Mouse (Mus musculus): ENCODE measurements around the gene Rplp2. TPM values are rescaled to one million over a fixed set of nuclear protein-coding genes. Genes with fewer than 3 reads are reported as not detected.

Gene Rplp2
- 916 and 984 TPM in 2 replicates for polyA plus RNA-seq (2015; fragmentation: Nextera tagmentation; extraction: Ambion mirVana)

DNA sequence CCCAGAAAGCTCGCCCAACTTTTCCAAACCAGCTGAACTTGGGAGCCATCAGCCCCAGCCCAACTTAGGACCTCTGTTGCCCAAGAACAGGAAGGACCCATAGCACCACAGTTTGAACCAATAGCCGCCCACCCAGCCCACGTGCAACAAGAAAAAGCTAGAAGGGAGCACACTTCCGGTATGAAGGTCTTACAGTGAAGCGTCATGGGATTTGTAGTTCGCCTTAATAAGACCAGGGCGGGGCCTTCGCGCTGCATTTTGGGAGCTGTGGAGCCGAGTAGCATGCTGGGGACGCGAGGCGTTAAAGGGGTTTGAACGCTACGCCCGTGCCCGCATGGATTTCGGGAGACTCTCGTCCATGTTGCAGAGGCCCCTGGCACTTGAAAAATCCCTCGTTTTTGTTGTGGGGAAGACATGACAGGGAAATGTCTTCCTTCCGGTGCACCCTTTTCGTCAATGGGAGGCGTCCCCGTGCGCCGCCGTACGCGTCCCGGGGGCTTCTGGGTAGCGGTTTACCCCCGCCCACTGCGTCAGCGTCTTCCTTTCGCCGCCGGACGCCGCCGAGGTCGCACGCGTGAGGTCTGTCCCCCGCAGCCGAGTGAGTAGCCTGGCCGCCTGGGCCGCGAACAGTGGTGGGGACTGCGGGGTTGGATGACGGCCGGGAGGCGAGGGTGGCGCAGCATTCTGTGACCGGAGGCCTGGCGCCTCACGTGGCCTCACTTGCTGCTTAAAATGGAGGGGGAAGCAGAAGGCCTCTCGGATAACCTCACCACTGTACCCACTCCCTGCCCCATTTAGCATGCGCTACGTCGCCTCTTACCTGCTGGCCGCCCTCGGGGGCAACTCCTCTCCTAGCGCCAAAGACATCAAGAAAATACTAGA, at the start of gene Rplp2:
Gene Rplp2, plus strand, starts transcription at position 261 of the 882 bp plus-strand sequence.

DNA sequence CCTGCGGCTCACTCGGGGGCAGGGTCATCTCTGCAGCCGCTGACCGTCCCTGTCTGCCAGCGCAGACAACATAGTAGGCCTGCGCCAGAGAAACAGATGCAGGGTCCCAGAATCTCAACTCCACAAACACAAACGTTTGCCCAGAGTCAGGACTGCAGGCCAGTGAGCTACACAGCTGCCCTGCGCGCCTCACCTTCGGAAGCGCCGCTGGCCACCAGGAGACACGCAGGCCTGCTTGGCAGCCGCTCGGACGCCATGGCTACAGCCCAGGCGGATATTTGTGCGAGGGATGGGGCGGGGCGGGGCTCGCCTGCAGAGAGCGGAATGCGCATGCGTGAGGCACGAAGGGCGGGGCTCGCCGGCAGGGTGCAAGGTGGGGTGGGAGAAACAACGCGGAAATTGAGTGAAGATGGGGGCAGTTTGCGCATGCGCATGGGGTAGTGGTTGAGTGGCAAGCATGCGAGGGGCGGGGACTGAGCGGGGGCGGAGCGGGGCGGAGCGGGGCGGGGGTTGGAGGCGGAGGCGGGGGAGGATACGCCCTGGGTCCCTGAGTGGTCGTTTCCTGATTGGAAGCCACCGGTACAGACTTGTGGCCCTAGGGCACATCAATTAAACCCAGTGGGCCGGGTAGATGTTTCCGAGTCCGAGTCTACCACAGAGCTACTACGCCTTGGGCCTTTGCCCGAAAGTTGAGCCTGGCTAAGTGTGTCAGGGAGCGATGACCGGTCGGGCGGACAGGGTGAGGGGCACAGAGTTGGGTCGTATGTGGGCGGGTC, 33.2 kb upstream of the Rplp2 start, which contains the start of gene Gatd1:
Gene Gatd1, minus strand, starts transcription at position 328 of the 776 bp plus-strand sequence.

DNA sequence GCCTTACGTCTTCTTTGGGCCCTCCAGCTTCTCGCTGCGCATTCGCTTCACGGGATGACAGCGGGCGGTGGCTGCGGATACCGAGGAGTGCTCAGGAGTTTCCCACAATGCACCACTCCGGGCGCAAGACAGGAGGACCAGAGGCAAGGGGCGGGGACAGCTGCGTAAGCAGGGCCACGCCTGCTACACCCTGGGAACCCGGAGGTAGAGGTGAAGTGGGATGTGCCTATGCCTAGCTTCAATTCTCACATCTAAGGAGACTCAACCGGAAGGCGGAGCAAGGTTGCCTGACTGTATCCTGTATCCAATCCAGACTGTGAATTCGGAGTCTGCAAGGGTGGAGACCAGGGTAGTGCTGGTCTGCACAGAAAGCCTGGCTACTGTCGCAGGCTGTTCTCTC, 17.9 kb upstream of the Rplp2 start, which contains the start of gene Cend1:
Gene Cend1, minus strand, starts transcription at position 182 of the 400 bp plus-strand sequence.

DNA sequence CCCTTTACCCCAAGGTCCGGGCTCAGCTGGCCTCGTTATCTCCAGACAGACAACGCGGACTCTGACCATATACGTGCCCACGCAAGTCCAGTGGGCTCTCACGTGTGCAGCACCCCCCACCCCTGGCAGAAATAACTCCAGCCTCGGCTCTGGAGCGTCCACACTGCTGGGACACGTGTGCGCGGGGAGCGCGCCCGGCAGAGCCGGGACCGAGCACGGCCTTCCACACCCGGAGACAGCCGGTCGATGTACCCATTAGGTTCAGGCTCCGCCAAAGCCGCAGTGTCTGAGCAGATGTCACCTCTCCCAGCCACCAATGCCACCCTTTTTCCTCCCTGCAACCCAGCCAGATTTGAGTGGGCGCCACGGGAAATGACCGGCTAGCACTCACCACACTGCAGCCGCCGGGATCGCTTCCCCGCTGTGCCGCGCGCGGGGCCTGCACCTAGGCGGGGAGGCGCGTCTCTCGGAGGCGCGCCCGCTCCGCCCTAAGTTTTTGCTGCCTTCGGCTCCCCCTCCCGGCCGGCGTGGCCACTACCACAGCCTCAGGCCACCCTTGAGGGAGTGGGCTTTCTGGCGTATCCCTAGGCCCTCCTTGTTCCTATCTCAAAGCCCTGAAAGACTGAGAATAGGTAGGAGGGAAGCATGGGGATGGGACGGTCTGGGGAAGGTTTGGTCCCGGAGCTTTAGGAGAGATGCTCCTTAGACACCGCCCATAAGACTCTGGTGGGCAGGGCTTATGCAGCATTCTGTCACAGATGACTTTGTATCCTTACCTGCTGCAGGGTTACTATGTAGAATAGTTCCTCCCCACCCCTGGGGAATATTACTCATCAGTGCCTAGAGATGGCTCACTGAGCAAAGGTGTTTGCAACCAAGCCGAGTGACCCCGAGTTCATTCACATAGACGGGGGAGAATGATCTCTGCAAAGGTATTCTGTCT, 9.7 kb upstream of the Rplp2 start, which contains the start of gene Slc25a22:
Gene Slc25a22, minus strand, starts transcription at position 715 of the 943 bp plus-strand sequence.

DNA sequence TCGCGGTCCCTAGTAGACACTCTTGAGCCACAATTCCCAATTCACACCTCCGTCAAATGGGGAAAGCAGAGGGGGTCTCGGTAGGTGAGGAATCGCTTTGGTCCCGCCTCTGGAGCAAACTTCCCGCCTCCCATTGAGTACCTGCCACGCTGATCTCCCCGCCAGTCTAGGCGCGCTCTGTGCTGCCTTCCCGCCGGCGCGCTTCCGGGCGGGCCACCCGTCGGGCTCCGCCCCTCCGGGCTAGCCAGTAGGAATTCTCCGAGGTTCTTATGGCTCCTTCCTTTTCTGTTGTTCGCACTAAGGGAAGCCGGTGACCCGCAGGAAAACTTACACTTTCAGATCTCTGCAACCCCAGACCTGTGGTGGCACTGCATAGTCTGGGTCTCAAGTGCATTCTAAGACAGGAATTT, 3.3 kb upstream of the Rplp2 start, which contains the start of gene Pidd1:
Gene Pidd1, minus strand, starts transcription at position 198 of the 410 bp plus-strand sequence.

DNA sequence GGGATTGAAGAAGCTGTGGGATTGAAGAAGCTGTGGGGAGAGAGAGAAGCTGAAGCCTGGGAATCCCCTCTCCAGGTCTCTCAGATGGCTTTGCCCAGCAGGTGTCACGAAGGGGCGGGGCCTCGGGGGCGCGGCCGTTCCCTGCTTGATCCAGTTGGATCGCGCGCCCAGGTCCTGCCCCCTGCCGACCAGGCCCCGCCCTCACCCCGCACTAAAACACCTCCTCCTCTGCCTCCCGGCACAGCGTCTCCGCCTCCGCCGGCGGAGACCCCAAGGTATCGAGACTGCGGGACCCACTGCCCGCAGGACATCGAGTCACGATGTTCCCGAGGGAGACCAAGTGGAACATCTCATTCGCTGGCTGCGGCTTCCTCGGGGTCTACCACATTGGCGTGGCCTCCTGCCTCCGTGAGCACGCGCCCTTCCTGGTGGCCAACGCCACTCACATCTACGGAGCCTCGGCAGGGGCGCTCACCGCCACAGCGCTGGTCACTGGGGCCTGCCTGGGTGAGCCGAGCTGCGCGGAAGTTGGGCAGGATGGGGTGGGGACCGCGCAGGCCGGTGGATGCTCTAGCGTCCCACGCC, 7.9 kb downstream of the Rplp2 start, which contains the start of gene Pnpla2:
Gene Pnpla2, plus strand, starts transcription at position 232 of the 585 bp plus-strand sequence.

DNA sequence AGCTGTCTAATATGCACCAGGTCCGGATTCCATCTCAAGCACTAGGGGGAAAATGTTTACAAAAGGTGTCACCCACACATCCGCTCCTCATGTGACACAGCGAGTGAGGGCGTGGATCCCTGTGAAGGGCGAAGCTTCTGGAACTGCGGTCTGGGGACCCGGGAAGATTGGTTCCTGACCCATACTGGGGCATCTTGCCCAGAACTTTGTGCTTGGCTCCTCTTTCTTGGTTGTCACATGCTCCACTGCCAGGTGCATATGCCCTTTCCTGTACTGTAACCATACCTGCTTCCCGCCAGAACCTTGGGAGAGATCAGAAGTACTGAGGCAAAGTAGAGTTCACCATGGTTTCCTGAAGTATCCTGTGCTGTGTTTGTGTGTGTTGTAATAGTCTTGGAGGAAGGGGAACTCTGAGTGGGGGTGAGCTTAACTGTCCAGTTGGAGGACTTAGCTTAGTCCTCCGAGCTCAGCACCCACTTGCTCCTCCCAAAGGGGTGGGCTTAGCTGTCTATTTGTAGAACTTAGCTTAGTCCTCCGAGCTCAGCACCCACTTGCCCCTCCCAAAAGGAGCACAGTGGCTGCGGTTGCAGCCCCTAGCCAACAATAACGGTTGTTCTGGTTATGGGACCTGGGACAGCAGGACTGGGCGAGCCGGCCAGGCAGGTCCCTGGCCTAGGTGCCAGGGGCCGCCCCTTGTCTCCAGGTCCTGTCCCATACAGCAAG, 13.4 kb downstream of the Rplp2 start, which contains the start of gene Cracr2b:
Gene Cracr2b, plus strand, starts transcription at position 704 of the 723 bp plus-strand sequence.

DNA sequence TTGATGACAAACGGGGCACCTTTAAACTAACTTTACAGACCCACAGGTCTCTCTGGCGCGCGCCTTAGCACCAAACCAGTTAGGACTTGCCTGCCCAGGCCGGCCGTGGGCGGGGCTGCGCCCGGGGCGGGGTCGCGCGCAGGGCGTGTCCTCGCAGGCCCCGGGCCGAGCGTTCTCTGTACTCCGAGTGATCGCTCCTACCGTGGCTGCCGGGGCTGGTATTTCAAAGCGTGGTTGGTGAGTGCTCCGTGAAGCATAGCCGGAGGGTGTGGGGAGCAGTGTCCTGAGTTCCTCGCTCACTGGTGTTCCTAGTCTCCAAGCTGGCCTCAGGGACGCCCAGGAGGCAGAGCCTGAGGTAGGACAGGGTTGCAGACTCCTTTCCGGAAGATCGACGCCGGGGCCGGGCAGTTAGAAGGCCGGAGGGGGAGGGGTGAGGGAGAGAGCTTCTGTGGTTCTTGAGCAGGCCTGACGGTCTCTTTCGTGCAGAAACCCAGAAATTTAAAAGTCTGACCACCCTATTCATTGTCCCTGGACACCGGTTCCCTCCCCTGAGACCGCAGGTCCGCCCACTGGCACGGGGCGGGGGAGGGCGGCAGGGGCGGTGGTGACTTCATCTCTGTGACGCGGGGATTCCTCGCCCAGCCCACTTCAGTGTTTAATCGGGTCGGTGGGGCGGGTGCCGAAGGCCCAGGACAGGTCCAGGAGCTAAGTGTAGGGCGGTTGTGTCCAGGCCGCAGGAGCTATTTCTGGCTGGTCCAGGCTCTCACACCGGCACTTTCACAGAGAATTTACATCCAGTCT, 20.3 kb downstream of the Rplp2 start, which contains the start of gene Cd151:
Gene Cd151, plus strand, starts transcription at position 163 of the 801 bp plus-strand sequence.

DNA sequence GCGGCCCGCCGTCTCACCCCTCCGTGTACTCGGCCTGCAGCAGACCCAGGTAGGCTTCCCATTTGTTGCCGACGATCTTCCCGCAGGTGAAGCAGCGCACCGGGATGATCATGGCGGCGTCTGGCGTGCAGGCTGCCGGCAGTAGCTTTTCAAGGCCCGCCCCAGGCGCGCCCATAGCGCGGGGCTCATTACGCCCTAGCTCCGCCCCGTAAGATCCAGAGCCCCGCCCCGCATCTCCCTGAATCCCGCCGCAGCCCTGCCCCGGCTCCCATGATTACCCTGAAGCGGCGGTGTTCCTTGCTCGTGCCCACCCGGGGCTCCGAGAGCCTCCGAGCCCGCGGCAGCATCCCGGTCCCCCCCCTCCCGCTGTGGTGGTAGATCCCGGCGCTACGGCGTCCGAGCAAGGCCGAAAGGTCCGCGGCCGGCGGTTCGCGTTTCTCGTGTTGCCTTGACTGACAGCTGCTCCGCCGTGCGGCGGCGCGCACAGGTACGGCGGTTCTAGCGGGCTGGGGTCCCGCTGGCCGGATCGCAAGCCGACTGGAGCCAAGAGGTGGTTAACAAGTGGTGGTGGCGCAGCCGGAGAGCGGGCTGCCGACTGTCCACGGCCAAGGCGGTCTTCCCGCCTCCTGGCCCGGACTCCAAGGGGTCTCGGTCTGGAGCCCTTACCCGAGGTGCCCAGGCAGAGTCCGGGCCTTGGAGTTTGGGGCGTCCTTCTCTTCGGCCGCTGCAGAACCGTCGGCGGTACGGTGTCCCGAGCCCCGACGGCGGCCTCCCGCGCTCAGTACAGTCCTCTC, 28.0 kb downstream of the Rplp2 start, which contains the start of the genes Polr2l and Tspan4:
Gene Polr2l, minus strand, starts transcription at position 122 of the 794 bp plus-strand sequence.
Gene Tspan4, plus strand, starts transcription at position 230 of the 794 bp plus-strand sequence.

Other genes with a start within 250 kb of the Rplp2 start
- 0.32 and 1.2 TPM in 2 replicates for gene Lmntd2, start 233.3 kb upstream of the Rplp2 start, polyA plus RNA-seq (2015; fragmentation: Nextera tagmentation; extraction: Ambion mirVana)
- gene Rassf7, start 231.5 kb upstream of the Rplp2 start, polyA plus RNA-seq (2015; fragmentation: Nextera tagmentation; extraction: Ambion mirVana), result 16.4 and 24.5 TPM in 2 replicates
- 17.0 and 25.2 TPM in 2 replicates for gene Phrf1, start 218.6 kb upstream of the Rplp2 start, polyA plus RNA-seq (2015; fragmentation: Nextera tagmentation; extraction: Ambion mirVana)
- 17.1 and 28.5 TPM in 2 replicates for gene Irf7, start 180.9 kb upstream of the Rplp2 start, polyA plus RNA-seq (2015; fragmentation: Nextera tagmentation; extraction: Ambion mirVana)
- 3.5 and 5.3 TPM in 2 replicates for gene Cdhr5, start 170.6 kb upstream of the Rplp2 start, polyA plus RNA-seq (2015; fragmentation: Nextera tagmentation; extraction: Ambion mirVana)
- gene Sct, start 168.2 kb upstream of the Rplp2 start, polyA plus RNA-seq (2015; fragmentation: Nextera tagmentation; extraction: Ambion mirVana), result 9.1 and 10.6 TPM in 2 replicates
- gene Drd4, start 155.4 kb upstream of the Rplp2 start, polyA plus RNA-seq (2015; fragmentation: Nextera tagmentation; extraction: Ambion mirVana), result 0.19 and 0.25 TPM in 2 replicates
- 57.4 and 71.3 TPM in 2 replicates for gene Deaf1, start 119.7 kb upstream of the Rplp2 start, polyA plus RNA-seq (2015; fragmentation: Nextera tagmentation; extraction: Ambion mirVana)
- gene Tmem80, start 119.6 kb upstream of the Rplp2 start, polyA plus RNA-seq (2015; fragmentation: Nextera tagmentation; extraction: Ambion mirVana), result 21.9 and 39.5 TPM in 2 replicates
- 4.6 and 5.3 TPM in 2 replicates for gene Eps8l2, start 108.5 kb upstream of the Rplp2 start, polyA plus RNA-seq (2015; fragmentation: Nextera tagmentation; extraction: Ambion mirVana)
- gene Taldo1, start 55.2 kb upstream of the Rplp2 start, polyA plus RNA-seq (2015; fragmentation: Nextera tagmentation; extraction: Ambion mirVana), result 338 and 567 TPM in 2 replicates
- gene Gatd1, start 33.2 kb upstream of the Rplp2 start, polyA plus RNA-seq (2015; fragmentation: Nextera tagmentation; extraction: Ambion mirVana), result 39.9 and 53.4 TPM in 2 replicates
- 5.0 and 17.0 TPM in 2 replicates for gene Cend1, start 17.9 kb upstream of the Rplp2 start, polyA plus RNA-seq (2015; fragmentation: Nextera tagmentation; extraction: Ambion mirVana)
- gene Slc25a22, start 9.5 kb upstream of the Rplp2 start, polyA plus RNA-seq (2015; fragmentation: Nextera tagmentation; extraction: Ambion mirVana), result 18.6 and 27.0 TPM in 2 replicates
- gene Pidd1, start 3.3 kb upstream of the Rplp2 start, polyA plus RNA-seq (2015; fragmentation: Nextera tagmentation; extraction: Ambion mirVana), result 2.4 and 2.8 TPM in 2 replicates
- 37.4 and 82.9 TPM in 2 replicates for gene Pnpla2, start 7.8 kb downstream of the Rplp2 start, polyA plus RNA-seq (2015; fragmentation: Nextera tagmentation; extraction: Ambion mirVana)
- gene Cracr2b, start 13.7 kb downstream of the Rplp2 start, polyA plus RNA-seq (2015; fragmentation: Nextera tagmentation; extraction: Ambion mirVana), result 13.3 and 17.8 TPM in 2 replicates
- gene Cd151, start 20.0 kb downstream of the Rplp2 start, polyA plus RNA-seq (2015; fragmentation: Nextera tagmentation; extraction: Ambion mirVana), result 79.0 and 90.1 TPM in 2 replicates
- 63.7 and 105 TPM in 2 replicates for gene Polr2l, start 27.8 kb downstream of the Rplp2 start, polyA plus RNA-seq (2015; fragmentation: Nextera tagmentation; extraction: Ambion mirVana)
- 141 and 186 TPM in 2 replicates for gene Tspan4, start 27.9 kb downstream of the Rplp2 start, polyA plus RNA-seq (2015; fragmentation: Nextera tagmentation; extraction: Ambion mirVana)
- 25.0 and 35.0 TPM in 2 replicates for gene Chid1, start 92.5 kb downstream of the Rplp2 start, polyA plus RNA-seq (2015; fragmentation: Nextera tagmentation; extraction: Ambion mirVana)
- 48.3 and 57.2 TPM in 2 replicates for gene Ap2a2, start 114.8 kb downstream of the Rplp2 start, polyA plus RNA-seq (2015; fragmentation: Nextera tagmentation; extraction: Ambion mirVana)
- 0.27 and 0.30 TPM in 2 replicates for gene Muc6, start 207.9 kb downstream of the Rplp2 start, polyA plus RNA-seq (2015; fragmentation: Nextera tagmentation; extraction: Ambion mirVana)
- 0.17 and 0.41 TPM in 2 replicates for gene Muc2, start 243.0 kb downstream of the Rplp2 start, polyA plus RNA-seq (2015; fragmentation: Nextera tagmentation; extraction: Ambion mirVana)